Mouse (Mus musculus): ENCODE results near the gene C1qtnf9.

C1qtnf9 gene

GRCm38 (mm10) chr14:60784427-60785315 is 16.7 kb downstream of the C1qtnf9 start, which contains the start of gene Mipep:
Gene Mipep (plus strand): TSS chr14:60784573.
- intact Hi-C loops (cut with DNase I): no loop called here

DNA sequence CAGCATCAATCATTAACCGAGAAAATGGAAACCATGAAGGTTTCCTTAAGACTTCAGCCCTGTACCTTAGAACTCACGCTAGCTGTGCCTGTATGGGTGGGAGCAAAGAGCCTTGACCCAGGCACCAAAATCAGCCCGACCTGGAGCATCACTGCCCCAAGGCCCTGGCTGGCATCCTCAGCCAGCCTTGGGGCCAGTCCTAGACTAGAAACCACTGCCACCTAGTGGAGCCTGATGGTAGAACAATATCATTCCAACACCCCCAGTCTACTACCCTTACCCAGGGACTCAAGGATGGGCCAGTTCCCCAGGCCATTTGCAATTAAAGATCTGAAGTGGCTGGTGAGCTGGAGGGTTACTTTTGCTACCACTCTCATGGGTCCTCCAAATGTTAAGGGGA is 22.2 kb downstream of the C1qtnf9 start:
- intact Hi-C loops (cut with DNase I): no loop called here

- intact Hi-C loops (cut with DNase I): no loop called here
Measured at GRCm38 (mm10) chr14:60796600-60797322, 28.8 kb downstream of the C1qtnf9 start.

DNA sequence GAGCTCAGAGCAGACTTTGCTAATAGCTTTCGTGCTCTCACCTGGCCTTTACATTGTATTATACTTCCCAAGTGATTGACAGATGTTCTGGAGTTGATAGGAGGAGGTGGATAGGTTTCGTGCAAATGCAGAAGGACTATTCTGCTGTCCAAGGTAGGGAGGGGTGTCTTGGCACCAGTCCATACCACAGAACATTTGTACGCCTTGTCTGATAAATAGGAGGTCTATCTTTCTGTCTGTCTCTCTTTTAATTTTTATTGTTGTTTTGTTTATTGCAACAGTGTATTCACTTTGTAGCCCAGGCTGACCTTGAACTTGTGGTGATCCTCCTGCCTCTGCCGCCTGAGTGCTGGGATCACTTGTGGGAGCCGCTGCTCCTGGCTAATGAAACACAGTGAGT is 29.7 kb downstream of the C1qtnf9 start:
- intact Hi-C loops (cut with DNase I): no loop called here

DNA sequence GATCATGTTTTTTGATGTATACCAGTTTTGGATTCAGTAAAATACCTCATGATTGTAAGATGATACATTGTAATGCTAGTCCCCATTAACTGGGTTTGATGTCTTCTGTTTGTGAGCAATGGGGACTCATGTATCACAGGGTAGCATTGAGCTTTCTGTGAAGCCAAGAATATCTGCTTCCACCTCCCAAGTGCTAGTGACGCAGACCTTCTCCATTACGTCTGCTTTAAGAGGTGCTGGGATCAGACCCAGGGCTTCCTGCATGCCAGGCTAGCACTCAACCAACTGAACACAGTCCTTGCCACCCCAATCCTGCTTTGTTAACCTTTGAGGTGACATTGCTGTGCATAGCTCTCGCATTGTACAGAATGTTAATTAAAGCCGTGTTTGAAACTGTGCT is 30.8 kb downstream of the C1qtnf9 start:
- intact Hi-C loops (cut with DNase I): loop anchor here (1.0 to 2.0 kb wide), 2 partner anchors 287 to 314 kb away; no protein-coding TSS in a partner anchor

DNA sequence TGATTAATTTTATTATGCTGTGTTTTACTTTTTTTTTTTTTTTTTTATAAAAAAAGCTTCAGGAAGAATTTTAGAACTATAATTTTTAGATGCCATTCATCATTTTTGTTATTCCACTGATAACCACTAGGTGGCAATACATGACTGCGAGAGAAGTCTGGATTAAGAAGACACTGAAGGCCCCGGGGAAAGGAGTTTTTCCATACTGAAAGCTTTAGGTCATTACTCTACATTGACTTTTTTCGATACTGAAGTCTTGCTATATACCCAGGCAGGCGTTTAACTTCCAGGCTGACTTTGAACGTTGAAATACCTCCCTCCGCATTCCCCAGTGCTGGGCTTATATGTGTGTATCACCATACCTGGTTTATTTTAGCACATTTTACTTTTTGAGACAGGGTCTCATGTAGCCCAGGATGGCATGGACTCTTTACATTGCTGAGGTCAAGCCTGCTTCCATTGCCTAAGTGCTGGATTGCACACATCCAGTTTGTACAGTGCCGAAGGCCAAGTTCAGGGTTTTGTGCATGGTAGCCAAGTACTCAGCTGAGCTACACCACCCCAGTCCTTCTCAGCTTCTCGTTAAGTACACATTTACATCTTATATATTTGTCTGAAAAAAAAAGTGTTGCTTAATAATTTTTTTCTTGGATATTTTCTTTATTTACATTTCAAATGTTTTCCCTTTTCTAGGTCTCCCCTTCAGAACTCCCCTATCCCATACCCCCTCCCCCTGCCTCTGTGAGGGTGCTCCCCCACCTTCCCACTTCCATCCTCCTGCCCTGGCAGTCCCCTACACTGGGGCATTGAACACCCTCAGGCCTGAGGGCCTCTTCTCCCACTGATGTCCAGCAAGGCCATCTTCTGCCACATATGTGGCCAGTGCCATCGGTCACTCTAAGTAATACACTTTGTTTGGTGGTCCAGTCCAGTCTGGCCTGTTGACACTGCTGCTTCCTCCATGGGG is 32.1 kb downstream of the C1qtnf9 start:
- intact Hi-C loops (cut with DNase I): loop anchor here (1.0 to 5.0 kb wide), 3 partner anchors 285 to 492 kb away; no protein-coding TSS in a partner anchor

GRCm38 (mm10) chr14:60802026-60802425 is 34.1 kb downstream of the C1qtnf9 start:
- intact Hi-C loops (cut with DNase I): loop anchor here (5.0 kb wide), 1 partner anchor 490 kb away; no protein-coding TSS in a partner anchor

GRCm38 (mm10) chr14:60804978-60805377 is 37.0 kb downstream of the C1qtnf9 start:
- intact Hi-C loops (cut with DNase I): loop anchor here (5.0 kb wide), 1 partner anchor 487 kb away; no protein-coding TSS in a partner anchor

DNA sequence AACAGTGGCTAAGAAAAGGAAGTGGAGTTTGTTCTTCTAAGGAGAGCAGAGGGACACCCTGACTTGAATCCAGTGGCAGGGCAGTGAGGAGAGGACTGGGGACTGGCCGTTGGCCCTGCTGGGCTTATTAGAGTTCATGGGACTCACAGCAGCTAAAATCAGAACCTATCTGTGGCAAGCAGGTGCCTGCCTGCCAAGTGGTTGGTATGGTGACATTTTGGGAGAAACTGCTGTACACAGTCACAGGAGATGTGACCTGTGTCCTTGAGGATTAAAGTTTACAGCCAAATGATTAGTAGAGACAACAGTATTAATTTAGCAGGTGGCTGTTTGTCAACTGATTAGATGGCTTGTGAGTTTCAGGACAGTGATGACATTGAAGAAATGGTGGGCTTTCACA is 37.9 kb downstream of the C1qtnf9 start:
- intact Hi-C loops (cut with DNase I): no loop called here

- intact Hi-C loops (cut with DNase I): no loop called here
Measured at GRCm38 (mm10) chr14:60806891-60807344, 39.0 kb downstream of the C1qtnf9 start.

DNA sequence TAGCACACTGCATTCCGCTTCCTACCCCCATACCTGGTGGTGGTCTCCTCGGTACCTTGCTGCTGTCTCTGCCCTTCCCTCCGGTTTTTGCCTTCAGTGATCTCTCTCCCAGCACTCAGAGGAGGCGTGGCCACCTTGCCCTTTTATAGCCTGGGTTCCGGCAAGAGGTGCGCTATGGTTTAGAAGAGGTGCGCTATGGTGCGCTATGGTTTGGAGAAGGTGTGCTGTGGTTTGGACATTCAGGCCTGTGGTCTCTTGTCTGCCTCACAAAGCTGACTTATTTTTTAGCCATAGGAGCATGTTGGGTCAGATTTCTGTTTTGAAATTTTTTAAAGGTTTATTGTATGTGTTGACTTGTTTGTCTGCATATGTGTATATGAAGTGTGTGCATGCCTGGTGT is 41.9 kb downstream of the C1qtnf9 start:
- intact Hi-C loops (cut with DNase I): no loop called here

- intact Hi-C loops (cut with DNase I): no loop called here
Measured at GRCm38 (mm10) chr14:60811547-60811946, 43.6 kb downstream of the C1qtnf9 start.

DNA sequence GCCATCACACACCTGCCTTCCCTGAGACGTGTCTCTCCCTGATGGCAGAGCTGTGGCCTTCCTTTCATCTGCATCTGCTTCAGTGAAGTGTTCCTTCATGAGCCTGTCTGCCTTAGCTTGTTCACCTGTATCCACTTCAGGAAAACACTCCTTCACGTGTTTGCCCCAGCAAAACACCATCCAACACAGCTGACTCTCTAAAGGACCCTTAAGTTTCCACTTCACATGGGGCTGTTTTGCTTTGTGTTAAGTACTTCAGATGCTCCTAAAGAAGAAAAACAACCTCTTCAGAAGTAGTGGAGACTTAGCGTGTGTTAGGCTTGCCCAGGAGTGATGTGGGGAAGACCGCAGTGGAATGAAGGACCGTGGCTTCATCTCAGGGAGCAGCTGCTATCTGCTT is 47.2 kb downstream of the C1qtnf9 start:
- intact Hi-C loops (cut with DNase I): no loop called here

DNA sequence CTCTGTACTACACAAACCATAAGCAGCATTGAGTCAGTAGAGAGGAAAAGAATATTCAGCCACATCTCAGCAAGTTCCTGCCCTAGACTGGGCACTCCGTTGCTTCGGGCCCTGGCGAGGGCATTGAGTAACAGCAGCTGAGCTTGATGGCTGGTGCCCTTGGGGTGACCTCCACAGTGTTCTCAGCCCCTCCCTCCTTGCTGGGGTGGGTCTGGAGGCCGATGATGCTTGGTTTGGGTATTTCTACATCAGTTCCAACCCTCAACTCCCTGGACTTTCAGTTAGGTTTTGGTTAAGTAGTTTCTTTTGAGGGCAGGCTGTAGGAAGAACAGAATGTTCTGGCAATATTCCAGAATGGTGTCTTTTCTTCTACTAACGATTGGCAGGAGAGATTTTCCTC is 50.1 kb downstream of the C1qtnf9 start:
- intact Hi-C loops (cut with DNase I): no loop called here

DNA sequence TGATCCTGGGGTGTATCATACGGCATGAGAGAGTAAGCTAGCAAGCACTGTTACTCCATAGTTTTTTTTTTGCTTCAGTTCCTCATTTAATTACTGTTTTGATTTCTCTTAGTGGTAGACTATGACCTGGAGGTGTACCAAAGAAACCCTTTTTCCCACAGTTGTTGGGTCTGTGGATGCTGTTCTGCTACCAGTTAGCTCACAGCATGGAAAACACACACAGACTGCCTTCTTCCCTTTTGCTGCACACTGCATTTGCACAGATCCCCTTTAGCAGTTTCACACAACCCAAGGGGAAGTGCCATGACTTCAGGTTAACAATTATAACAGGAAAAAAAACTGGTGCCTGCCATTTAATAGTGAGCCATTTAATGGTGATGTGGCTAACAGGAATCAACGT is 62.2 kb downstream of the C1qtnf9 start:
- intact Hi-C loops (cut with DNase I): no loop called here
